Mouse (Mus musculus): ENCODE data around the gene Tgfb1.

Tgfb1 gene

DNA sequence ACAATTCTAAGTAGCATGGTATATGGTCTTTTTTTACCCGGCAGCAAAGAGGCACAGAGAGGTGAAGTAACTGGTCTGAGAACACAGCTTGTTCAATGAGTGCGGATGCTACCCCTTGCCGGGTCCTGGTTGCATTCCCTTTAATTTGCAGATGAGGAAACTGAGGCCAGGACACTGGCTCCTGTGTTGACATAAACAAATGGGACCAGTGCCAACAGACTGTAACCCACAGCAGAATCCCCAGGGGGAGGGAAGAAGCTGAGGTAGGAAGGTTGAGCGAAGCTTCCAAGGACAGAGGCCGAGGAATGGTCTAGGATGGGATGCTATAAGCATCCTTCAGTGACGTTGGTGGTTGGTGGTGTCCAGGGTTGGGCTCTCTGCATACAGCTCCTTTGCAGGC is 11.4 kb upstream of the Tgfb1 start:
- no peak for DNase-seq (ENCODE audit: low spot score)

DNA sequence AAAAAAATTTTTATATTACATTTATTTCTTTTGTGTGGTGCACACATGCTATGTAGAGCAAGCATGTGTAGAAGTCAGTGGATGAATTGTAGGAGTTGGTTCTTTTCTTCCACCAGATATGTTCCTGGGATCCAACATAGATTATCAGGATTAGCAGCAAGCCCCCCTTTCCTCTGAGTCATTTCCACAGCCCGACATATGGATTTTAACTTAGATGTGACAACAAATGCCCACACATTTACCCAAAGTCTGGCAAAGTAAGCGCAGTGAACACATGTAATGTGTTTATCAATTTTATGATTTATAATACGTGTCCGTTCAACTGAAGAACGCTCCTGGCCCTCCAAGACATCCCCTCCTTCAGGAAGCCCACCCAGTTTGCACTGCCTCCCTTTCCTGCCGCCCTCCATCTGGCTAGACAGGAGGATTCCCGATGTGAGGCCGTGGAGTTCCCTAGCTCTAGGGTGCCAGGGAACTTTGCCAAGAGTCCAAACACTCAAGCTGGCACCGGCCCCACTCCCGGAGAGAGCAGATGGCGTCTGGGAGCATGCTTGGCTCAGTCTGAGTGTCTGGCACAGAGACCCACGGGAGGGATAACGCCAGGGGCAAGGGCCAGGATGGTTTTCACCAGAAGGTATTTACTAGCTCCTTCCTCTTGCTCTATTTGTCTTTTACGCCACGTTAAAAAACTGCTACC is 10.6 kb upstream of the Tgfb1 start:
- peak; percentile 41 for DNase-seq (ENCODE audit: low spot score)

DNA sequence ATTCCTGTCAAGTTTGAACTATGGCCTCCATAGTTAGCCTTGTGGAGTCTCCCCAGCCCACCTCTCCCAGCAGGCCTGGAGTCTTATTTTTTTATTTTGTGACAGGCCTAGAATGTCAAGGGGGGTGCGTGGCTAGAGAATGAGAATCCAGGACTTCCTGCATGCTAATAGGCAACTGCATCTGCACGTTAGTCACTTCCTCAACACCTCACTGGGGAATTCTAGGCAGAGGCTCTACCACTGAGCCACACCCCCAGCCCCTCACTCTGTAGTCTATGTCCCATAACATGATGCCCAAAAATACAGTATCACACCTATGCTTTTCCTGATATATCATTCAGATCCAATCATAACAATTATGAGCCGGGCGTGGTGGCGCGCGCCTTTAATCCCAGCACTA is 9.8 kb upstream of the Tgfb1 start:
- no peak for DNase-seq (ENCODE audit: low spot score)

DNA sequence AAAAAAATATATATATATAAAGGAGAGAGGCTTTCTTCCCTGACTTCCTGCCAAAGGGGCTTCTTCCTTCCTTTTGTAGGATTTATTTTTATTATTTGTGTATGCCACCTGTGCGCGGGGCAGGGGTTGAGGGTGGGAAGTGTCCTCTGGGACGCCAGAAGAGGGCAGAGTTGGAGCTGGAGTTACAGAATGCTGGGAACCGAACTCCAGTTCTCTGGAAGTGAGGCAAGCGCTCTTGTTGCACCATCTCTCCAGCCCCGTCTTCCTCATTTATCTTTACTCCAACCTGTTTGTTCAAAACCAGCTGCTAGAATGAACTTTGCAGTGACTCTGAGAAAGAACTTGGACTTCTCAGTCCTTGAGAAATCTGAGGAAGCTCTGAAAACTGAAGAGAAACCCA is 6.8 kb upstream of the Tgfb1 start:
- DNase-seq (ENCODE audit: low spot score) = no peak

DNA sequence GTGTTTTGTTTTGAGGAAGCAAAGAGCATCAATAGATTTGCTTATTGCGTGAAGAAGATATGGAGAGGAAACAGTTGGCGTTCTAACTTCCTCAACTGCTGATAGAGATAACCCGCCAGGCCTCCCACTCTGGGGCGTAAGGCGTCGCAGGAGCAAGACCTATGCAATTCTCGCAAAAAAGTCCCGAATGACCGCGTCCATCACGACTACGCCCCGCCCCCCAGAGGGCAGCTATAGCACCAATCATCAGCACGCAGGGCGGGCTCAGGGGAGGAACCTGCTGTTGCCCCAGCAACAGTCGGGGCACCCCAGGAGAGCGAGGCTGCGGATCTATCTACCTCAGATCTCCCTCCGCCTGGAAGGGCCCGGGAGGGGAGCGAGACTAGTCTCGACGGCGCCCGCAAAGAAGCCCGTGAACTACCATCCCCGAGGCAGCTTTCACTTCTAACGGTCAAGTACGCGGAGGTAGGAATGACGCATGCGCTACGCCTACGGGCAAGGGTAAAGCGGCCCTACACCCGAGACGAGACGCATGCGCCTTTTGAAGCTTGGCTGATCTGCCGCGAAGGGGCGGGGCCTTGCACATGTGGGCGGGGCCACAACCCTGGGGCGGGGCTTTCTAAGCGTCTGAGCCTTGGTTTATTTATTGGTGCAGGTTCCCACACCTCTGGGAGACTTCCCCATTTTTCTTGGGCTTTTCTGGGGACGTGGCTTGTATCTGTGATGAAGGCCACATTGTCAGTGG is 6.1 kb upstream of the Tgfb1 start, which contains the start of gene B9d2:
Gene B9d2, plus strand, starts transcription at position 267 of the 745 bp plus-strand sequence.
- DNase-seq (ENCODE audit: low spot score) = peak; percentile 83

DNA sequence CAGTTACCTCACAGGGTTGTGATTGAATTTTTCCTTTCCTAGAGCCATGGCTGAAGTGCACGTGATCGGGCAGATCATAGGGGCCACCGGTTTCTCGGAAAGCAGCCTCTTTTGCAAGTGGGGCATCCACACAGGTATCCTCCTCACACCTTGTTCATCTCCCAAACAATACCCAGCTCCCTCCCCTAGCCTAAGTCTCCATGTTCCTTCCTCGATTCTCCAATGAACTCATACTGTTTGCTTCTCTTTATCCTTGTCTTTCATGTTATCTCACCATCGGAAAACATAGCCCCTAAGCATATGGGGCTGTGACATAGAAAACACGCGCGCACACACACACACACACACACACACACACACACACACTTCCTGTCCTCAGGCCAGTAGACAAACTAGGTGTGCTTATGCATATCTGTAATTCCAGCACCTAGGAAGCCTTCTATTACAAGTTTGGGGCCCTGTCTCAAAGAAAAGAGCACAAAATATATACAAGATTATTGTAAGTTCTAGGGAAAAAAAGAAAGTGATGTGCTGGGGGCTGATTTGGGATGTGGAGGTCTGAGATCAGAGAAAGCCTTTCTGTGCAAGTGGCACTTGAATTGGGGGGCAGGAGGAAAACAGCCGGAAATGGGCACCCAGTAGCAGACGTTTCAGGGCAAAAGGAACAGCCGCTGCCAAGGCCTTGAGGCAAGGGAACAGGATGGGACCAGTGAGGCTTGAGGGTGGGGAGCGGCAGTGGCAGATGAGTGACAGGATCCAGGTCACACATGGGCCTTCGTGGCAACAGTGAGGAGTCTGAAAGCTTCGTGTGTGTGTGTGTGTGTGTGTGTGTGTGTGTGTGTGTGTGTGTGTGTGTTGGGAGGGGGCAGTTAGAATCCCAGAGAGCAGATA is 5.2 kb upstream of the Tgfb1 start:
- no peak for DNase-seq (ENCODE audit: low spot score)

DNA sequence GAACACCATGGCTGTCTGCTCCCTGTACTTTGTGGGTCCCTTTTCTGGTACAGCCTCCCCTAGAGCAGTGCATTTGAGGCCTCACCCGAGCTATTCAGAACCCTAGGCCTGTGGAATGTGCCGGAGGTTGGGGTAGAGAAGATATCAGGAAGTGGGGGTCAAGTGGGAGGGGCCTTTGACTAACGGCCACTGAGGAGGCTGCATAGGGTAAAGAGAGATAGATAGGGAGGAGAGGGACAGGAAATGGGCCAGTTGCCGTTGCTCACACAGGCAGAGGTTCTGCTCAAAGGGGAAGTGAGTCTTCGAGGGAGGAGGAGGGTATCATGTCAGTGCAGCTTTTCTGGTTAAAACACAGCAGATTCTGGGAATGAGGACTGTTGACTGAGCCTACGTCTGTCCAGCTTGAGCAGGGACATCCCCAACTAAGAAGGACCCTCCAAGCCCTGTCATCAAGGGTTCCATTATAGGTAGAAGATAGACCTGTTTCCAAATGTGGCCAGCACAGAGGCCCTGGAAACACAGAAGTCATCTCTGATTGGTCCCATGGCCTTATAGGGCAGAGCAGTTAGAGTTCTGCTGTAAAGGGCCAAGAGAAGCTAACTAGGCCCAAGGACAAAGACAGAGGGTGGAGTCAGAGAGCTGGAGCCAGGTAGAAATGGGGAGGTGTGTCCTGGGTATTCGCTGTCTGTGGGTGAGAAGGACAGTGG is 3.2 kb upstream of the Tgfb1 start:
- no peak for DNase-seq (ENCODE audit: low spot score)

DNA sequence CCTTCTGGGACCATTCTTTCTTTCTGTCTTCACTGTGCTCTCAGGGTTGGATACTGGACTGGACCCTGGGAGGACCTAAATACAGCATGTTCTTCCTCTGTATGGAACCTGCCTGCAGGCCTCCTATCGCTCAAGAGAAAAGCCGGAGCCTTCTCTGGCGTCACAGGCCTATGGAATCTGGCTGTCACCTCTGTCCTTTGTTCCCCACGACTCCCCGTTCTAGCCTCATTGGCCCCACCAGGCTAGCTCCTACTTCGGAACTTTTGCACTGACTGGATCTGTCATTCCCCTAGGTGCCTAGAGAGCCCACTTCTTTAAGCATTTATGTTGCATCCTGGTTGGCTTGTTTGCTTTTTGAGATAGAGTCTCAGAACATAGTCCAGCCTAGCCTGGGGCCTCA is 2.1 kb upstream of the Tgfb1 start:
- DNase-seq (ENCODE audit: low spot score) = no peak

DNA sequence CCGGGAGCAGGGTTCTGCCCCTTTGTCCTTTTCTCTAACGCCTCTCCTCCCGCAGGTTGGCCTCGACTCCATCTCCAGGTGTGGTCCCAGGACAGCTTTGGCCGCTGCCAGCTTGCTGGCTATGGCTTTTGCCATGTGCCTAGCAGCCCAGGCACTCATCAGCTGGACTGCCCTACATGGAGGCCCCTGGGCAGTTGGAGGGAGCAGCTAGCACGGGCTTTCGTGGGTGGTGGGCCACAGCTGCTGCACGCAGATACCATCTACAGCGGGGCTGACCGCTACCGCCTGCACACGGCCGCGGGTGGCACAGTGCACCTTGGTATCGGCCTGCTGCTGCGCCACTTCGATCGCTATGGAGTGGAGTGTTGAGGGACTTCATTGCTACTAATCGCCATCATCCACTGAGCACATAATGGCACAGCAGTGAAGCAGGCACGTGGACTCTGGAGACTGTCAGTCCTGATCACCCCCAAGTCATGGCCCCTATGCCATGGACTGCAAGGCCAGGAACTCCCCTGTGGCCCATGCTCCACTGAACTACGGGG is 804 bp upstream of the Tgfb1 start:
- DNase-seq (ENCODE audit: low spot score) = no peak

DNA sequence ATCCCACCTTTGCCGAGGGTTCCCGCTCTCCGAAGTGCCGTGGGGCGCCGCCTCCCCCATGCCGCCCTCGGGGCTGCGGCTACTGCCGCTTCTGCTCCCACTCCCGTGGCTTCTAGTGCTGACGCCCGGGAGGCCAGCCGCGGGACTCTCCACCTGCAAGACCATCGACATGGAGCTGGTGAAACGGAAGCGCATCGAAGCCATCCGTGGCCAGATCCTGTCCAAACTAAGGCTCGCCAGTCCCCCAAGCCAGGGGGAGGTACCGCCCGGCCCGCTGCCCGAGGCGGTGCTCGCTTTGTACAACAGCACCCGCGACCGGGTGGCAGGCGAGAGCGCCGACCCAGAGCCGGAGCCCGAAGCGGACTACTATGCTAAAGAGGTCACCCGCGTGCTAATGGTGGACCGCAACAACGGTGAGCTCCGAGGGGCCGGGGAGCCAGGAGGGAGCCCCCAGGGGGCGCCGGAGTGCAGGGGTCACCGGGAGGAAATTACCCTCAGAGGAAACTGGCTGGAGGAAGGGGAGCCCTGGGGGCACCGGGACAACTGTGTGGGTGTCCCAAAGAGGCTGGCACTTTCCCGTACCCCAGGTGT is 1.1 kb downstream of the Tgfb1 start:
- no peak for DNase-seq (ENCODE audit: low spot score)

DNA sequence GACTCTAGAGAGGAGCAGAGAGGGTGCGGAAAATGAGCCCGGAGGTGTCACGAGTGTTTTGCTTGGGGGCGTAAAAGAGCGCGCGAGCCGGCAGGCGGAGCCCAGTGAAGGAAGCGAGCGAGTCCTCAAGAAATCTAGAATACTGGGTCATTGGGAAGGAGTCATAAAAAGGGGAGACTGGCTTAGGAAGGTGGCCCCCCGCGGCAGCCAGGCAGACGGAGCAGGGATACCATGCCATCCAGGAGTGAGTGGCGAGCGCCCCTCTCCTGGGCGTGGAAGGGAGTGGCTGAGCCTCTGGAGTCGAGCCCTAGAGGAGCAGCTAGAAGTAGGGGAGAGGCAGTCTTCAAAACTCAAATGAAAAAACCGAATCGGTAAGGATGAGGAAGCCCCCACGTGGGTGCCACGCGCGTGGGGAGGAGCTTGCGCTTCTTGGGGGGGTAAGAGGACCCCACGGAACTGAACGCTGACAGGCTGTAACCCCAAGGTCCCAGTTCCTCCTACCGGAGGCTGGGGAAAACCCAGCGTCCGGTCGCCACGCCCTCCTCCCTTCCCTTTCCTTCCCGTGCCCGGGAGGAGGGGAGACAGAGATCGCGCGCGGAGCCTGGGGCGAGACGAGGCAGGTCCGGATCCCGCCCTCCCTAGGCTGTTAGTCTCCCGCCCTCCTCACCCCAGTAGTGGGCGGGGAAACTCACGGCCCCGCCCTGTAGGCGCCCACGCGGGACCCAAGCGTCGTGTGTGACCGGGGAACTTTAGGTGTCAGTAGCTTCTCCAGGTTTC is 2.2 kb downstream of the Tgfb1 start:
- no peak for DNase-seq (ENCODE audit: low spot score)

DNA sequence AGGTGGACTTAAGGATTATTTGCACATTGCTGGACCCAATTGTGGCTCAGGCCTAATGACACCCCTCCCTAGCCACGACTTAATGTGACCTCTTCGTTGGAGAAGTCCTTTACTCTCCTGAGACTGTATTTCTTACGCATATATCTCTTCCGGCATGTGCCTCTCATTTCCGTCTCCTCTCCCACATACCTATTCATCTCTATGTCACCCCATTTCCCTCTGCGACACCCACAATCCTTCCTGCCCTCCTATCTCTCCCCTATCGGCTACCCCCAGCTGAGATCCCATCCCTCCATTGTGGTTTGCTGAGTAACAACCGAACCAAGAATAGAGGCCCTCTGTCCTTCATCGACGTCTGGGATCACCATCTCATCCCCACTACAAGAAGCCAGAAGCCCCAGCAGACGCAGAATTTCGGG is 2.8 kb downstream of the Tgfb1 start:
- no peak for DNase-seq (ENCODE audit: low spot score)

DNA sequence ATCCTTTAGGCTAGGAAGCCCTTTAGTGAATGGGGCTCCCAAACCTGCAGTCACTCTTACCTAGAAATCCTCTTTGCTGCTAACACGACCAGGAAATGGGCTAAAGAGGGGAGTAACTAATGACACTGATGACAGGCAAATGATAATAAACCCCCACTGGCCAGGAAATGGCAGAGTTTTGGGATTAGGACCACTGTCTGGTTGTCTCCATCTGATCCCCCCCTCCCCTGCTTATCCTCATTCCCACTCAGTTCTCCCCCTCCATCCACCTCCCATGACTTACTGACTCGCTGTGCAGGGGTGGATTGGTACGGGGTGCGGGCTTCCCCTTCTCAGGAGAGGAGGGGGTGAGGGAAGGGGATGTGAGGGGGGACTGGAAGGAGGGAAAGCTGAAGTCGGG is 3.2 kb downstream of the Tgfb1 start:
- DNase-seq (ENCODE audit: low spot score) = no peak

DNA sequence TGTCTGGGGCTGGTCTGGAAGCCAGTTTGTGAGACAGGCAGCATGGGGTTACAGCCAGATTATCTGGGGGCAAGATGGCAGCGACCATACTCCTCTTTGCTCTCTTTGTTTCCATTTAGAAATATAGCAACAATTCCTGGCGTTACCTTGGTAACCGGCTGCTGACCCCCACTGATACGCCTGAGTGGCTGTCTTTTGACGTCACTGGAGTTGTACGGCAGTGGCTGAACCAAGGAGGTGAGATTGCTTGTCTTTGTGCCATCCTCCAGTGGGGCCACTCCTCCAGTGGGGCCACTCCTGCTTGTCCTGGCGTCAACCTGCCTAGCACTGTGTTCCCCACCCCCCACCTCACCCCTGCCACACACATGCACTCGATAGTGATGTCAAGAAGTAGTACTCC is 7.3 kb downstream of the Tgfb1 start:
- DNase-seq (ENCODE audit: low spot score) = no peak

DNA sequence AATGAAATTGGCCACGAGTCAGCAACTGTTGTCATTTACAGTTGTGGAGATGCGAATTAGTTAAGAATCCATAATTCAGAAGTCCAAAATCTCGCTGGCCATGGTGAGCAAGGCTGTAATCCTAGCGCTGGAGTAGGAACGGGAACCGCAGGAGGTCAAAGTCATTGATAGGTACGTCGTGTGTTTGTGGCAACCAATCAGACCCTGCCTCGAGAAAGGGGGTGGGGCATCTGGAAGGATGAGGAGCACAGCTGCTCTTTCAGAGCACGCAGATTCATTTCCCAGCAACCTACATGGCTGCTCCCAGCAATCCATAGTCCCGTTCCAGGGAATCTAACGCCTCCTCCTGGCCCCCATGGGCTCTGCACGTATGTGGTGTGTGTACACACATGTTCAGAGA is 13.0 kb downstream of the Tgfb1 start:
- DNase-seq (ENCODE audit: low spot score) = no peak

DNA sequence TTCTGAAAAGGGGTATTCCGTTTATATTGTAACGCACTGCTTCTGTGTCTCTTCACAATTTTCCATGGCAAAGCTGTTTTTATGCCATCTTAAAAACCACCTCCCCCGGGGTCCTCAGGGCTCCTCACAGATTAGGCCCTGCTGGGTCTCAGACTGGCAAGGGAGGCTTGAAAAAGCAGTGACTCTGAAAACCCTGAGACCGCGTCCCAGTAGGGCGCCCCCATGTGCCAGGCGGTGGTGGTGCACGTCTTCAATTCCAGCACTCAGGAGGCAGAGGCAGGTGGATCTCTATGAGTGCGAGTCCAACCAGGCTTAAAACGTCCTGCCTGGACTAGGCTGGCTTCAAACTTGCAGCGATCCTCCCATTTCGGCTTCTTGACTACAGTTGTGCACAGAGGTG is 13.9 kb downstream of the Tgfb1 start:
- DNase-seq (ENCODE audit: low spot score) = no peak

DNA sequence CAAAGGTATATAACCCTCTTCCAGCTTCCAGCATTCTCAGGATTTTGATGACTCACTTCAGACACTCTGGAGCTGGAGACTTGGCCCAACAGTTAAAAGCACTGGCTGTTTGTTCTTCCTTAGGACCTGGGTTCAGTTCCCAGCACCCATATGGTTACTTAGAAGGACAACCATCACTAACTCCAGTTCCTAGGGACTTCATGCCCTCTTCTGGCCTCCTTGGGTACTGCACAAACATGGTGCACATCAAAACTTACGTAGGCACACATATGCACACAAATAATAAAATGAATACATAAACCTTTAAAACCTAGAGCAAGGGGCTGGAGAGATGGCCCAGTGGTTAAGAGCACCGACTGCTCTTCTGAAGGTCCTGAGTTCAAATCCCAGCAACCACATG is 15.5 kb downstream of the Tgfb1 start:
- no peak for DNase-seq (ENCODE audit: low spot score)

DNA sequence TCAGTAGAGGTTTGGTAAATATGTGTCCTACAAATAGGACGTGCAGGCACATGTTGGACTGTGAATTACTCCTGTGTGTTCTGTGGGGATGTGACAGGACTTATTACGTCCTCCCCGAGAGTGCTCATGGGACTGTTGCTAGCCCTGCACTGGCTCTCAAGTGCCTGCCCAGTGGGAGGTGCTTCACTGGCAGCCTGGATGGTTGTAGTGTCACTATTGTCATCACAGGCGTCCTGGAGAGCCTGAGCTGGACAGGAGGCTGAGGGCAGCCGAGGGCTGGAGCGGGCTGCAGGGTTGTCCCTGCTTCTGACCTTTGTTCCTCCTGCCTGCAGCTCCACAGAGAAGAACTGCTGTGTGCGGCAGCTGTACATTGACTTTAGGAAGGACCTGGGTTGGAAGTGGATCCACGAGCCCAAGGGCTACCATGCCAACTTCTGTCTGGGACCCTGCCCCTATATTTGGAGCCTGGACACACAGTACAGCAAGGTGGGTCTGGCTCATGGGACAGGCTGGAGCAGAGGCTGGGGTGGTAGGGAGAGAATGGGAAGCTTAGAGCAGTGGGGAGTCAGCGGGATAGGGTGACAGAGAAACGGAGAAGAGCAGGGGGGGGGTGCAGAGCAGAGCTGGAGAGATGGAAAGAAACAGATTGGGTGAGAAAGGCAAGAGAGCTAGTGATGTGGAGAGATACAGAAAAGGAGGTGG is 17.1 kb downstream of the Tgfb1 start:
- no peak for DNase-seq (ENCODE audit: low spot score)

DNA sequence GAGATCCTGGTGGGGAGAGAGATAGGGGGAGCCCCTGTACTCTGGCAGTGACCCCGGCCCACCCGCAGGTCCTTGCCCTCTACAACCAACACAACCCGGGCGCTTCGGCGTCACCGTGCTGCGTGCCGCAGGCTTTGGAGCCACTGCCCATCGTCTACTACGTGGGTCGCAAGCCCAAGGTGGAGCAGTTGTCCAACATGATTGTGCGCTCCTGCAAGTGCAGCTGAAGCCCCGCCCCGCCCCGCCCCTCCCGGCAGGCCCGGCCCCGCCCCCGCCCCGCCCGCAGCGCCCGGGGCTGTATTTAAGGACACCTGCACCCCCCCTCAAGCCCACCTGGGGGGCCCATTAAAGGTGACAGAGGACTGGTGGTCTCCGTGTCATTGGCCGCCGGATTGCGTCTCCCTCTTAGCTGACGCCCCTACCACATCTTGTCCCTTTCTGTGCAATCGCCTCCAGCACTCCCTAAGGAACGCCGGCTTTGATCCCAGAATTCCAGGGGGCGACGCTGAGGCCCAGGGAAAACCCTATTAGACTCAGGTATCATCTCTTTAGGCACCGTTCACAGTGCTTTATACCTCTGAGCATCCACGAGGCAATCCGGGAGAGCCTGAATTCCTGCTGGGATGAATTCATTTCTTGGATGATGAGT is 18.0 kb downstream of the Tgfb1 start:
- no peak for DNase-seq (ENCODE audit: low spot score)
